Mouse (Mus musculus) liver, embryonic 14.5 days (tissue): ENCODE results near the gene Mxd4. TPM values are rescaled to one million over a fixed set of nuclear protein-coding genes. Genes with fewer than 3 reads are reported as not detected.

Experiments
- ATAC-seq: fragments of 200-750 bp; cut with Nextera tagmentation; 2 replicates; pipeline ENCODE4 v1.8.0; 2017; ENCODE audit warnings: moderate number of reproducible peaks, mild to moderate bottlenecking, moderate library complexity; ENCODE audit not compliant: insufficient read depth
- DNase-seq, 3 experiments: peaks; one replicate each; pipeline ENCODE4 v3.0.0-alpha.2; 2012 to 2013; ENCODE audit warnings: low read depth in 3 of 3, low spot score in 3 of 3
- H3K27ac ChIP-seq: fragments of 300-500 bp; sonication (generic); 2 replicates; pipeline ENCODE4 v1.5.1; 2014; ENCODE audit warnings: moderate library complexity, mild to moderate bottlenecking, control low read depth, inconsistent platforms
- H3K27me3 ChIP-seq: fragments of 300-500 bp; sonication (generic); 2 replicates; pipeline ENCODE4 v1.6.1; 2014; ENCODE audit warnings: mild to moderate bottlenecking, low read length, moderate library complexity; ENCODE audit not compliant: control insufficient read depth, insufficient read depth
- H3K36me3 ChIP-seq: fragments of 300-500 bp; sonication (generic); replicated peaks from 2 replicates; pipeline ENCODE4 v1.6.1; 2014; ENCODE audit warnings: low read depth; ENCODE audit not compliant: control insufficient read depth, insufficient read depth
- H3K4me1 ChIP-seq, 2 experiments: fragments of 200-500 bp in 1 of 2; fragments of 300-500 bp in 1 of 2; sonication (generic) in 1 of 2; replicated peaks; 2 replicates each; pipeline ENCODE4 v1.6.1; 2012 to 2014; ENCODE audit warnings: antibody characterized with exemption in 1 of 2, inconsistent platforms in 1 of 2, low read length in 1 of 2; ENCODE audit not compliant: control insufficient read depth in 2 of 2, insufficient read depth in 2 of 2
- H3K4me2 ChIP-seq: fragments of 300-500 bp; sonication (generic); 2 replicates; pipeline ENCODE4 v1.6.1; 2014; ENCODE audit warnings: low read depth, mild to moderate bottlenecking, control low read depth, moderate library complexity
- H3K4me3 ChIP-seq, 2 experiments: fragments of 200-500 bp in 1 of 2; fragments of 300-500 bp in 1 of 2; sonication (generic) in 1 of 2; 2 replicates each; pipeline ENCODE4 v1.5.1; 2012 to 2014; ENCODE audit warnings: low read depth in 2 of 2, low read length in 2 of 2, mild to moderate bottlenecking in 2 of 2, control low read depth in 1 of 2, inconsistent platforms in 1 of 2, moderate library complexity in 1 of 2; ENCODE audit not compliant: insufficient read depth in 1 of 2
- H3K9ac ChIP-seq: fragments of 300-500 bp; sonication (generic); replicated peaks from 2 replicates; pipeline ENCODE4 v1.6.1; 2014; ENCODE audit warnings: mild to moderate bottlenecking, control low read depth, moderate library complexity
- H3K9me3 ChIP-seq: fragments of 300-500 bp; sonication (generic); 2 replicates; pipeline ENCODE4 v1.6.1; 2016; ENCODE audit warnings: low read length, mixed read lengths; ENCODE audit not compliant: control insufficient read depth
- CTCF ChIP-seq: IDR thresholded peaks from 2 replicates; pipeline ENCODE4 v1.5.1; 2016; ENCODE audit warnings: antibody characterized with exemption, low read depth, control low read depth
- EP300 ChIP-seq: IDR thresholded peaks from 2 replicates; pipeline ENCODE4 v1.6.1; 2016; ENCODE audit warnings: antibody characterized with exemption, low read depth
- WGBS: fragments of 180-500 bp; shearing (Covaris S2); extraction: QIAGEN DNeasy Blood & Tissue Kit; methylation state at CpG from one replicate; pipeline ENCODE4 v1.1.7; 2014; ENCODE audit not compliant: insufficient replicate concordance; 5-methylcytosine and 5-hydroxymethylcytosine counted together
- polyA plus RNA-seq, 2 experiments: library from polyadenylated mRNA; depleted of rRNA in 1 of 2; stranded (reverse) in 1 of 2; unstranded in 1 of 2; fragments of >200 nt; fragmentation: Nextera tagmentation in 1 of 2; extraction: Ambion mirVana in 1 of 2; gene quantifications; 2 replicates each; pipeline versions ENCODE4 v1.2.1 to v1.2.3; 2012 to 2014

The Mxd4 gene
- polyA plus RNA-seq, 2 experiments: 4.7 to 6.6 TPM

DNA sequence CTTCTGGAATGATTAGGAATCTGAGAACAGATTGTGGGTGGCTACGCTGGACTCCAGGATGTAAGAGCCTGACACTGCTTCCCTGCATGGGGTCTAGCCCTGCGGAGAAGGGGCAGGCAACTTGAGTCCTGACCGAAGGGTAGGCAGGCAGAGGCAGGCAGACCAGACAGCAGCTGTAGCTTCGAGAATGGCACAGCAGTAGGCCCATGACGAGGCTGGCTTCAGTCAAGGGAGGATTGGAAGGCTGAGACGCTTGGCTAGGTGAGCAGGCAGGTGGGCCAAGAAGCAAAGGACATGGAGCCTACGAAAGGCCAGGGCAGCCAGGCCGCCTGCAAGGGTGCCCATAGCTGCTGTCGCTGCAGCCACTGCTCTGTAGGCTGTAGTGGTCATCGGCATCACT is 10.8 kb downstream of the Mxd4 start:
- H3K4me2 ChIP-seq: no peak overlapping the region
- no peak overlapping the region for H3K9ac ChIP-seq
- no peaks in the 10 kb centered on the region for H3K4me1 ChIP-seq
- ATAC-seq: no peak
- no peaks in the 10 kb centered on the region for H3K36me3 ChIP-seq
- 79% methylated on average over 10 of the region's 10 CpGs for WGBS
- H3K27ac ChIP-seq: no peak overlapping the region
- H3K27me3 ChIP-seq: no peaks in the 10 kb centered on the region
- TF ChIP-seq EP300 (no peak), CTCF (no peak)
- no peaks in the 10 kb centered on the region for H3K9me3 ChIP-seq
- no peak overlapping the region for H3K4me3 ChIP-seq
- DNase-seq: no peak

DNA sequence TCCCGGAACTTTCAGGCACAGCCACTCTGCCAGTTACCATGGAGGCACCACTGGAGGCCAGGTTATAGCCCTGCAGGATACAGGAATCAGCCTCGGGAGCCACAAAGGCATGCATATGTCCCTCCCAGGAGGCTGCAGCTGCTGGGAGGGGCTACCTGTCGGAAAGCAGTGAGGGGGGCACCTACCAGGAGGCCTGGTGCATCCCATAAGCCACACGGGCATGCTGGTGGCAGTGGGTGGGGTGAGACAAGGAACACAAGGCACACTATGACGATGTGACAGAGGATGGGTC is 12.2 kb downstream of the Mxd4 start:
- DNase-seq: no peak
- H3K4me2 ChIP-seq: no peak overlapping the region
- no peak overlapping the region for H3K9ac ChIP-seq
- no peak for ATAC-seq
- peaks cover 0 to 2% of the 10 kb centered on the region in 2 experiments; a peak in 1 of 4 replicates for H3K4me1 ChIP-seq
- no peaks in the 10 kb centered on the region for H3K9me3 ChIP-seq
- H3K4me3 ChIP-seq: no peak overlapping the region
- TF ChIP-seq EP300: no peak
- no peak for TF ChIP-seq CTCF
- no peak overlapping the region for H3K27ac ChIP-seq
- H3K27me3 ChIP-seq: no peaks in the 10 kb centered on the region
- 67% methylated on average over 5 of the region's 5 CpGs for WGBS
- no peaks in the 10 kb centered on the region for H3K36me3 ChIP-seq

DNA sequence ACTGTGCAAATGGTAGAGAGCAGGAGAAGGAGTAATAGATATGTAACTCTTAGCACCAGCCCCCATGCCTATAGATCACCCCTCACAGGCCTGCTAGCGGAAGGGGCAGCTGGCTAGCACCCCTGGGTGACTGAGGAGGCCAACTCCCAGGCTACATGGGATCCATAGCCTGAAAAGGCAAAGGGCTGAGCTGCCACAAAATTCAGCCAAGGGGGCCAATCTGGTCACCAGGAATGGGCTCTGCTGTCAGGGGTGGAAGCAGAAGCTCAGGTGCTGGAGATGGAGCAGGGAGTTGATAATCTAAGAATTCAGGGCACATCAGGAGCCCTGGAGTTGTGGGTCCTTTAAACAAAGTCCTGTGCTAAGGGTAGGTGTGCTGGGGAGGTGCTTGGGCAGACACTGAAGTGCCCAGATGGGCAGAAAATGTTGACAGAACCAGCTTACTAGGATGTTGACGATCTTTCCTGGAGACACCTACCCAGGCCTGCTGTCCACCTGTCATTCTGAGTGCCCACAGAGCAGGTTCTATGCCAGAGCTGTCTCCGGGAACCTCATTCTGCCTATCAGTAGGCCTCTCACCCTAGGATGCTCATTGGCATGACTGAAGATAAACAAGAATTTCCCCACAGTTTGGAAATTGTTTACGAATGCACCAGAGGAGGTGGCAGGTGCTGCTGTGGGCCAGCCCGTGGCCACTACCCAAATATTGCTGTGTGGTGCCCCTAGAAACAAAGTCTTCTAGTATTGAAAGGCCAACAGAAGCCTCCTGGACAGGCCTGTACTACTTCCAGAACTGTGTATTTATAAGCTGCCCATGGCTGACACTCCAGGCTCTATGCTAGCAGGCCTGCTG is 12.7 kb downstream of the Mxd4 start:
- H3K4me1 ChIP-seq: peaks cover 0 to 5% of the 10 kb centered on the region in 2 experiments; a peak in 2 of 4 replicates
- 64% methylated on average over 5 of the region's 5 CpGs for WGBS
- no peaks in the 10 kb centered on the region for H3K36me3 ChIP-seq
- H3K9ac ChIP-seq: no peak overlapping the region
- ATAC-seq (no peak), DNase-seq (no peak)
- H3K4me3 ChIP-seq: no peak overlapping the region
- H3K27me3 ChIP-seq: no peaks in the 10 kb centered on the region
- H3K4me2 ChIP-seq: no peak overlapping the region
- TF ChIP-seq EP300 (no peak), CTCF (no peak)
- H3K9me3 ChIP-seq: no peaks in the 10 kb centered on the region
- H3K27ac ChIP-seq: no peak overlapping the region

DNA sequence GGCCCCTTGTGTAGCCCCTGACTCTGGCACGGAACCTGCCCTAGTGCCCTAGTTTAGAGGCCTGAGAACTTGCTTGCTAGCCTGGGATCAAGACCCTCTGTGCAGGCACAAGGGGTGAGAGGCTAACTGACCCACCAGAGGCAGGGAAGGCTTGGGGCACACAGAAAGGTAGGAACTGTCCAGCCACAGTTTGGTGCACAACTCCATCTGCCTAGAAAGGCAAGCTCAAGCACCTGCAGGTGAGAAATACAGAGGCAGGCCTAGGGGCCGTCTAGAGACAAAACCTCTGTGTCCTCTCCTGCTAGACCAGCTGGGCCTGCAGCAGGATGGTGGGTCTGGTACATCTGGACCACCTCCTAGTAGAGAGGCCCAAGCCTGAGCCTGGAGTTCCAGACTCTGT is 13.5 kb downstream of the Mxd4 start:
- Histone ChIP-seq H3K27me3 (no peaks in the 10 kb centered on the region), H3K9ac (no peak overlapping the region), H3K36me3 (no peaks in the 10 kb centered on the region), H3K4me3 (no peak overlapping the region), H3K4me1 (peaks cover 0 to 7% of the 10 kb centered on the region in 2 experiments; a peak in 2 of 4 replicates), H3K9me3 (no peaks in the 10 kb centered on the region), H3K27ac (no peak overlapping the region), H3K4me2 (no peak overlapping the region)
- ATAC-seq: no peak
- no peak for DNase-seq
- TF ChIP-seq CTCF (no peak), EP300 (no peak)
- 64% methylated on average over 2 of the region's 2 CpGs for WGBS

DNA sequence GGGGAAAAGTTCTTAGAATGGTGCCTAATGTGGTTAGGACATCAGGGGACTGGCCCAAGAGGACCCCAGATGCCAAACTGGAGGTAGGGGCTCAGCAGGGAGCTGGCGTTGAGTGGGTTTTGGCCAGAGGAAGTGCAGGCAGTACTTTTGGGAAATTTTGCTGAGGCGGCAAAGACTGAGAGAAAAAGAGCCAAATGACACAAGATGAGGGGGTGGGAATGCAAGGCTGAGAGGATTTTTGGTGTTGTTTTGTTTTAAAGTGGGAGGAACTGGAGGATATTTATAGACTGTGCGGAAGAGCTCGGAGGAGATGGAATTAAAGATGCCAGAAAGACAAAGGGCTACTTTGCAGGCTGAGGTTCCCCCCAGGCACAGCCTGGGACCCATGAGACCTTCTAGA is 16.8 kb downstream of the Mxd4 start:
- no peak overlapping the region for H3K4me3 ChIP-seq
- no peak overlapping the region for H3K9ac ChIP-seq
- no peak overlapping the region for H3K4me2 ChIP-seq
- DNase-seq (no peak), ATAC-seq (no peak)
- H3K27ac ChIP-seq: no peak overlapping the region
- H3K36me3 ChIP-seq: no peaks in the 10 kb centered on the region
- H3K9me3 ChIP-seq: no peaks in the 10 kb centered on the region
- TF ChIP-seq CTCF (no peak), EP300 (no peak)
- H3K27me3 ChIP-seq: no peaks in the 10 kb centered on the region
- WGBS: 58% methylated on average over 4 of the region's 4 CpGs
- peaks cover 0 to 12% of the 10 kb centered on the region in 2 experiments; a peak in 3 of 4 replicates for H3K4me1 ChIP-seq
